Mouse (Mus musculus): ENCODE measurements around the gene Rimkla. TPM values are rescaled to one million over a fixed set of nuclear protein-coding genes. Genes with fewer than 3 reads are reported as not detected.

Rimkla gene
- polyA plus RNA-seq, 1 experiment from 2014 or later: 0.05 TPM

GRCm38 (mm10) chr4:119465841-119466240, 26.6 kb downstream of the Rimkla start:
- ATAC-seq (ENCODE audit: low read depth) (no peak), DNase-seq (no peak)
- H3K27ac ChIP-seq: no peak overlapping the region
- no peak overlapping the region for H3K4me2 ChIP-seq
- H3K36me3 ChIP-seq: no peaks in the 10 kb centered on the region
- H3K4me1 ChIP-seq (replicated peaks): no peaks in the 10 kb centered on the region
- WGBS (ENCODE audit: insufficient replicate concordance): 68% methylated on average over 5 of the region's 5 CpGs
- H3K9ac ChIP-seq: no peak overlapping the region
- H3K4me3 ChIP-seq (replicated peaks): no peak overlapping the region
- H3K9me3 ChIP-seq (replicated peaks): no peaks in the 10 kb centered on the region
- no peaks in the 10 kb centered on the region for H3K27me3 ChIP-seq

DNA sequence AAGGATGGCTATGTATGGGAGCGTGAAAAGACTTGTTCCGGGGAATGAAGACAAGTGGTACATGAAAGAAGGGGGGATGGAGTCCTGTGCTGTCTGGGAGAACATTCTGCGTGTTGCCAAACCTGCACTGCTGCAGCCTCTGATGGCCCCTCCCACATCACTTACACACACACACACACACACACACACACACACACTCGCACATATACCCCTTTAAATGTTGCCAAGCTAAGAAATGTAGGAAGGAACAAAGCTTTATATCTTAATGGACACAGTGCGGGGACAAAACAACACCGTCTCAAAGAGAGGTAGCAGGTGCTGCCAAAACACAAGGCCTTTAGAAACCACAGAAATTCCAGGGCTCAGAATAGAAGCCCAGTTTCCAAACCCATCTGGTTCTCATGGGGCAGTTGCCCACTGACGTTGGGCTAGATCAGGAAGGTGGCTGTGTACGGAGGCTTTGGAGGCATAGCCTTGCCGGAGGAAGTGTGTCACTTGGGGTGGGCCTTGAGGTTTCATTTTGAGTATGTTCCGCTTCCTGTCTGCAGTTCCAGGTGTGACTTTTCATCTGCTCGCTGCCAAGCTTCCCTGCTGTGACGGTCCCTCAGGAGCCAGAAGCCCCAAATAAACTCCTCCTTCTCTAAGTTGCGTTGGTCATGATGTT, 28.5 kb downstream of the Rimkla start:
- H3K27ac ChIP-seq: no peak overlapping the region
- no peaks in the 10 kb centered on the region for H3K9me3 ChIP-seq (replicated peaks)
- DNase-seq (no peak), ATAC-seq (ENCODE audit: low read depth) (no peak)
- WGBS (ENCODE audit: insufficient replicate concordance): 53% methylated on average over 13 of the region's 13 CpGs
- H3K9ac ChIP-seq: no peak overlapping the region
- H3K4me1 ChIP-seq (replicated peaks): no peaks in the 10 kb centered on the region
- H3K27me3 ChIP-seq: no peaks in the 10 kb centered on the region
- H3K4me2 ChIP-seq: no peak overlapping the region
- no peak overlapping the region for H3K4me3 ChIP-seq (replicated peaks)
- H3K36me3 ChIP-seq: no peaks in the 10 kb centered on the region

DNA sequence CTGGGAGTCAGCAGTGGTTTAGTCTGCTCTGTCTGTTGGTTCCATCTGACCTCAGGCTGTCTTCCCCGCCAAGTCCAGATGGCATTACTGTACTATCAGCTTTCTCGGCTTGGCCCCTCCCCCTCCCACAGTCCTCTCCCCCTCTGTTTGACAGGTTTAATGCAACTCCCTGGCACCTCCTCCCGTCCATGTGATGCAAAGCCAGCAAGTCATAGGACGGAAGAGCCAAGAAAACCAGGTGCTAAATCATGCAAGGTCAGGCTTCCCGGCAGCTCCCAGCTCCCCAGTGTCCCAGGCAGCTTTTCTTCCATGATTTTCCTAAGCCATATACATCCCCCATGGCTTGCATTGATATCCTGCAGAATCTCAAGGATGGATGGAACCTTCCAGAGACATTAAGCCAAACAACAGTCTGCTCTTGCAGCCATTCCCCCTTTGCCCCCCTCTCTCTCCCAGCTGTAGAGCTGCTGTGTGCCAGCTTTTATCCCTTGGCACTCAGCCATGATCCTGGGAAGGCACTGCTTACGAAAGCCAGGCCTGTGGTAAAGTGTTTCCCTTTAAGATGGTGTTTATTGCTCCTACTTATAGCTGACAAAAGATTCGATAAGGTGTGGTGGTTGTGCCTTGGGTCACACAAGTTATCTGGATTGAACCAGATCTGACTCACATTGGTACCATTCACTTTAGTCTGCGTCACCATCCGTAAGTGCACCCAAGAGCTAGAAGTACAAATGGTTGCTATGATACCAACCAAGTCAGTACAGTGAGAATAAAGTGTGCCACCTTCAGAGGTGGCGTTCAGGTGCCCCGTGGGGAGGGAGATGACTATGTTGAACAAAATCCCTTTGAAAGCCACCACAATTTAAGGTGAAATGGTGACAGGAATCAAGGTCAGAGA, 29.3 kb downstream of the Rimkla start:
- no peak overlapping the region for H3K27ac ChIP-seq
- DNase-seq (no peak), ATAC-seq (ENCODE audit: low read depth) (no peak)
- no peaks in the 10 kb centered on the region for H3K36me3 ChIP-seq
- WGBS (ENCODE audit: insufficient replicate concordance): 44% methylated on average over 11 of the region's 11 CpGs
- no peaks in the 10 kb centered on the region for H3K9me3 ChIP-seq (replicated peaks)
- no peak overlapping the region for H3K9ac ChIP-seq
- no peak overlapping the region for H3K4me3 ChIP-seq (replicated peaks)
- H3K4me1 ChIP-seq (replicated peaks): no peaks in the 10 kb centered on the region
- no peaks in the 10 kb centered on the region for H3K27me3 ChIP-seq
- no peak overlapping the region for H3K4me2 ChIP-seq

- H3K27ac ChIP-seq: no peak overlapping the region
- no peak for ATAC-seq (ENCODE audit: low read depth)
- WGBS (ENCODE audit: insufficient replicate concordance): 61% methylated on average over 3 of the region's 3 CpGs
Measured at GRCm38 (mm10) chr4:119462457-119462856, 30.0 kb downstream of the Rimkla start.

GRCm38 (mm10) chr4:119460728-119461141, 31.7 kb downstream of the Rimkla start:
- no peak overlapping the region for H3K9ac ChIP-seq
- H3K27me3 ChIP-seq: no peaks in the 10 kb centered on the region
- H3K36me3 ChIP-seq: no peaks in the 10 kb centered on the region
- no peak for ATAC-seq (ENCODE audit: low read depth)
- H3K27ac ChIP-seq: no peak overlapping the region
- no peak overlapping the region for H3K4me3 ChIP-seq (replicated peaks)
- 60% methylated on average over 8 of the region's 8 CpGs for WGBS (ENCODE audit: insufficient replicate concordance)
- H3K9me3 ChIP-seq (replicated peaks): no peaks in the 10 kb centered on the region
- H3K4me1 ChIP-seq (replicated peaks): no peaks in the 10 kb centered on the region
- DNase-seq: no peak
- H3K4me2 ChIP-seq: no peak overlapping the region

More at GRCm38 (mm10) chr4:119462457-119462856, 30.0 kb downstream of the Rimkla start:
- DNase-seq: no peak
- no peak overlapping the region for H3K4me3 ChIP-seq (replicated peaks)
- no peaks in the 10 kb centered on the region for H3K4me1 ChIP-seq (replicated peaks)
- no peak overlapping the region for H3K9ac ChIP-seq
- no peaks in the 10 kb centered on the region for H3K36me3 ChIP-seq
- no peak overlapping the region for H3K4me2 ChIP-seq
- no peaks in the 10 kb centered on the region for H3K27me3 ChIP-seq
- H3K9me3 ChIP-seq (replicated peaks): no peaks in the 10 kb centered on the region

GRCm38 (mm10) chr4:119460296-119460695, 32.1 kb downstream of the Rimkla start:
- peak; percentile 7 for DNase-seq
- Histone ChIP-seq H3K4me2 (no peak overlapping the region), H3K4me3 (replicated peaks) (no peak overlapping the region), H3K4me1 (replicated peaks) (no peaks in the 10 kb centered on the region), H3K9me3 (replicated peaks) (no peaks in the 10 kb centered on the region), H3K36me3 (no peaks in the 10 kb centered on the region), H3K27ac (no peak overlapping the region), H3K27me3 (no peaks in the 10 kb centered on the region), H3K9ac (no peak overlapping the region)
- ATAC-seq (ENCODE audit: low read depth): no peak
- 57% methylated on average over 5 of the region's 5 CpGs for WGBS (ENCODE audit: insufficient replicate concordance)

DNA sequence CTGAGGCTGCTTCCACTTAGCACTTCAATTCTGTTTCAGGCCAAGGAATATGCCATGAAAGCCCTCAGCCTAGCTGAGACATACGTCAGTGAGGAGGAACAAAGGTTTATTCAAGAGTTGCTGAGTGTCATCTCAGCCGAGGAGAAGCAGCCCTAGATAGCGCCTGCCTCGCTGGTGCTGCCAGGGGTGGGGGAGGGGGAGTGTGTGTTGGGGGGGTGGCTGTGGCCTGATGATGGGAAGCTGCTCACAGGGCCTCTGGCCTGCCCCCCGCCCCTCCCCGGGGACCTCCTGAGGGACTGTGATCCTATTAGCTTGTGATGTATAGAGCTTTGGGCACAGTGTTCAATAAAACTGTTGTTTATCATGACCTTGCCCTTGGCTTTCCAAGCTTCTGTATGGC, 38.9 kb downstream of the Rimkla start:
- WGBS (ENCODE audit: insufficient replicate concordance): 27% methylated on average over 6 of the region's 6 CpGs
- no peak overlapping the region for H3K9ac ChIP-seq
- H3K4me3 ChIP-seq (replicated peaks): no peak overlapping the region
- H3K27me3 ChIP-seq: no peaks in the 10 kb centered on the region
- no peaks in the 10 kb centered on the region for H3K36me3 ChIP-seq
- H3K9me3 ChIP-seq (replicated peaks): no peaks in the 10 kb centered on the region
- ATAC-seq (ENCODE audit: low read depth) (no peak), DNase-seq (no peak)
- no peak overlapping the region for H3K4me2 ChIP-seq
- no peak overlapping the region for H3K27ac ChIP-seq
- H3K4me1 ChIP-seq (replicated peaks): 0 out of 2 replicates have a peak, but pooled peaks cover 2% of the 10 kb centered on the region

GRCm38 (mm10) chr4:119453128-119453527, 39.3 kb downstream of the Rimkla start:
- Histone ChIP-seq H3K9me3 (replicated peaks) (no peaks in the 10 kb centered on the region), H3K36me3 (no peaks in the 10 kb centered on the region)
- whole genome bisulfite sequencing (ENCODE audit: insufficient replicate concordance): 58% methylated on average over 5 of the region's 5 CpGs

DNA sequence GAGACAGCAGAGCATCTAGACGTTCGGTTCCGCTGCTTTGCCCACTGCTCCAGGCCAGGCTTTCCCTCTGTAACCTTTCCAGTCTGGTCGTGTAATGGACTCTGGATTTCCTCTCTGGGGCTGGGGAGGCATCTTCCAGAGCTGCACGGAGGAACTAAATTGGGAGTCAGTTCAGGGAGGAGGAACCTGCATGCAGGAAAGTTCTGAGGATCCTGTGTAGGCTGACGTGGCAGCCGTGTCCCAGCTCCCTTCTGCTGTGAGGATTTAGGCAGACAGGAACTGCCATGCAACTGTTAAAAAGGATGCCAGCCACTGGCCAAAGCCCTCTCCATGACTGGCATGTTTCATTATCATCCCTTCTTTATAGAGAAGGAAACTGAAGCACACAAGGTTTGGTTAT, 42.0 kb downstream of the Rimkla start:
- Histone ChIP-seq H3K9ac (no peak overlapping the region), H3K4me2 (no peak overlapping the region), H3K9me3 (replicated peaks) (no peaks in the 10 kb centered on the region), H3K27ac (no peak overlapping the region), H3K4me3 (replicated peaks) (no peak overlapping the region), H3K27me3 (no peaks in the 10 kb centered on the region), H3K4me1 (replicated peaks) (peaks cover 9% of the 10 kb centered on the region; the same call in 1 of the 2 replicates), H3K36me3 (no peaks in the 10 kb centered on the region)
- WGBS (ENCODE audit: insufficient replicate concordance): 51% methylated on average over 7 of the region's 7 CpGs
- DNase-seq (no peak), ATAC-seq (ENCODE audit: low read depth) (no peak)

More at GRCm38 (mm10) chr4:119453128-119453527, 39.3 kb downstream of the Rimkla start:
- no peak overlapping the region for H3K4me2 ChIP-seq
- H3K27ac ChIP-seq: no peak overlapping the region
- no peak overlapping the region for H3K9ac ChIP-seq
- 0 out of 2 replicates have a peak, but pooled peaks cover 2% of the 10 kb centered on the region for H3K4me1 ChIP-seq (replicated peaks)
- DNase-seq: no peak
- no peaks in the 10 kb centered on the region for H3K27me3 ChIP-seq
- no peak overlapping the region for H3K4me3 ChIP-seq (replicated peaks)
- no peak for ATAC-seq (ENCODE audit: low read depth)

DNA sequence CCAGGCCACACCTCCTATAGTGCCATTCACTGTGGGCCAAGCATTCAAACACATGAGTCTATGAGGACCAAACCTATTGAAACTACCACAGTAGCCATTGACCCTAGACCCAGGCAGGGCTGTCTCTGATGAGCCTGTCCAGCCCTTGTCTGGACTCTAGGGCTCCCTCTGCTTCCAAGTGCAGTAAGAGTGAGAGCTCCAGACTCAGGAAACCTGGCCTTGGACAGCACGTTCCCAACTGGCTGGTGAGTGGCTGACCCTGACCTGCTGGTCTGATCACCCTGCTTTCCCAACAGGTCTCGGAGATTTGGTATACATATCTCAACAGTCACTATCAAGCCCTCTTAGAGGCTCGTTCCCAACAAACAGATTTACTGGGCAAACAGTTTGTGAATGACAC, 44.6 kb downstream of the Rimkla start:
- Histone ChIP-seq H3K9me3 (replicated peaks) (no peaks in the 10 kb centered on the region), H3K27ac (no peak overlapping the region), H3K4me3 (replicated peaks) (no peak overlapping the region), H3K36me3 (no peaks in the 10 kb centered on the region), H3K9ac (no peak overlapping the region), H3K4me1 (replicated peaks) (peaks cover 8% of the 10 kb centered on the region; the same call in 1 of the 2 replicates), H3K27me3 (no peaks in the 10 kb centered on the region), H3K4me2 (no peak overlapping the region)
- DNase-seq: no peak
- WGBS (ENCODE audit: insufficient replicate concordance): 42% methylated on average over 3 of the region's 3 CpGs
- no peak for ATAC-seq (ENCODE audit: low read depth)

- Histone ChIP-seq H3K4me2 (no peak overlapping the region), H3K27ac (no peak overlapping the region), H3K9me3 (replicated peaks) (no peaks in the 10 kb centered on the region), H3K4me1 (replicated peaks) (peaks cover 13% of the 10 kb centered on the region), H3K9ac (no peak overlapping the region), H3K36me3 (no peaks in the 10 kb centered on the region), H3K27me3 (no peaks in the 10 kb centered on the region), H3K4me3 (replicated peaks) (no peak overlapping the region)
- DNase-seq (no peak), ATAC-seq (ENCODE audit: low read depth) (no peak)
- WGBS (ENCODE audit: insufficient replicate concordance): 79% methylated on average over 6 of the region's 6 CpGs
Measured at GRCm38 (mm10) chr4:119447261-119447660, 45.2 kb downstream of the Rimkla start.

All from liver, embryonic 13.5 days (tissue).